Mouse (Mus musculus): ENCODE measurements at regions not wholly inside any gene's neighbourhood (a gene's known extent, or its start where the extent isn't known, plus 50 kb on each side); places are given as distances from the start of the nearest gene placed in this dataset.

GRCm38 (mm10) chr12:13707747-13708146 is 438.8 kb downstream of the Nbas start:
- 80% methylated on average over 5 of the region's 5 CpGs for WGBS
- Histone ChIP-seq H3K4me1 (replicated peaks; ENCODE audit: insufficient read depth, low read length) (no peaks in the 10 kb centered on the region), H3K27me3 (ENCODE audit: insufficient read depth, low read length) (no peaks in the 10 kb centered on the region), H3K9me3 (replicated peaks; ENCODE audit: low read length) (no peaks in the 10 kb centered on the region), H3K4me3 (replicated peaks; ENCODE audit: low read depth, low read length) (no peak overlapping the region), H3K9ac (ENCODE audit: low read depth, low read length) (no peak overlapping the region), H3K4me2 (ENCODE audit: low read length) (no peak overlapping the region), H3K27ac (no peak overlapping the region), H3K36me3 (ENCODE audit: insufficient read depth, low read length) (no peaks in the 10 kb centered on the region)
- peak; percentile 4 for DNase-seq (ENCODE audit: low spot score)
- TF ChIP-seq CTCF (IDR thresholded peaks at IDR 0.05; ENCODE audit: low read depth): peak; percentile 51; the same call in 1 of the 2 replicates
- no peak for ATAC-seq (replicated peaks; ENCODE audit: low FRiP score, low read depth)

- DNase-seq (ENCODE audit: low spot score) (peak; percentile 21), ATAC-seq (replicated peaks; ENCODE audit: low FRiP score, low read depth) (no peak)
- Histone ChIP-seq H3K9me3 (replicated peaks; ENCODE audit: low read length) (no peaks in the 10 kb centered on the region), H3K27ac (no peak overlapping the region), H3K4me1 (replicated peaks; ENCODE audit: insufficient read depth, low read length) (no peaks in the 10 kb centered on the region), H3K4me2 (ENCODE audit: low read length) (no peak overlapping the region), H3K27me3 (ENCODE audit: insufficient read depth, low read length) (no peaks in the 10 kb centered on the region), H3K36me3 (ENCODE audit: insufficient read depth, low read length) (no peaks in the 10 kb centered on the region), H3K4me3 (replicated peaks; ENCODE audit: low read depth, low read length) (no peak overlapping the region), H3K9ac (ENCODE audit: low read depth, low read length) (no peak overlapping the region)
- WGBS: 24% methylated on average over 4 of the region's 4 CpGs
- no peak for TF ChIP-seq CTCF (IDR thresholded peaks at IDR 0.05; ENCODE audit: low read depth)
These were observed 437.6 kb downstream of the Nbas start for GRCm38 (mm10) chr12:13706510-13706909.

GRCm38 (mm10) chr12:13703604-13704003 is 434.7 kb downstream of the Nbas start:
- 90% methylated on average over 3 of the region's 3 CpGs for WGBS
- no peak overlapping the region for H3K9ac ChIP-seq (ENCODE audit: low read depth, low read length)
- no peak for TF ChIP-seq CTCF (IDR thresholded peaks at IDR 0.05; ENCODE audit: low read depth)

GRCm38 (mm10) chr12:13699858-13700257 is 430.9 kb downstream of the Nbas start:
- Histone ChIP-seq H3K27ac (no peak overlapping the region), H3K9ac (ENCODE audit: low read depth, low read length) (no peak overlapping the region)
- no peak for ATAC-seq (replicated peaks; ENCODE audit: low FRiP score, low read depth)

More at GRCm38 (mm10) chr12:13703604-13704003, 434.7 kb downstream of the Nbas start:
- H3K27ac ChIP-seq: no peak overlapping the region
- H3K9me3 ChIP-seq (replicated peaks; ENCODE audit: low read length): no peaks in the 10 kb centered on the region
- no peaks in the 10 kb centered on the region for H3K36me3 ChIP-seq (ENCODE audit: insufficient read depth, low read length)
- DNase-seq (ENCODE audit: low spot score) (no peak), ATAC-seq (replicated peaks; ENCODE audit: low FRiP score, low read depth) (no peak)
- H3K4me1 ChIP-seq (replicated peaks; ENCODE audit: insufficient read depth, low read length): no peaks in the 10 kb centered on the region
- H3K4me3 ChIP-seq (replicated peaks; ENCODE audit: low read depth, low read length): no peak overlapping the region
- H3K4me2 ChIP-seq (ENCODE audit: low read length): no peak overlapping the region
- no peaks in the 10 kb centered on the region for H3K27me3 ChIP-seq (ENCODE audit: insufficient read depth, low read length)

GRCm38 (mm10) chr12:13698834-13699233 is 429.9 kb downstream of the Nbas start:
- H3K36me3 ChIP-seq (ENCODE audit: insufficient read depth, low read length): no peaks in the 10 kb centered on the region
- no peak overlapping the region for H3K4me2 ChIP-seq (ENCODE audit: low read length)
- DNase-seq (ENCODE audit: low spot score) (peak; percentile 15), ATAC-seq (replicated peaks; ENCODE audit: low FRiP score, low read depth) (no peak)
- TF ChIP-seq CTCF (IDR thresholded peaks at IDR 0.05; ENCODE audit: low read depth): no peak
- no peaks in the 10 kb centered on the region for H3K27me3 ChIP-seq (ENCODE audit: insufficient read depth, low read length)
- WGBS: 50% methylated on average over 4 of the region's 4 CpGs
- H3K9ac ChIP-seq (ENCODE audit: low read depth, low read length): no peak overlapping the region
- no peaks in the 10 kb centered on the region for H3K4me1 ChIP-seq (replicated peaks; ENCODE audit: insufficient read depth, low read length)
- no peak overlapping the region for H3K4me3 ChIP-seq (replicated peaks; ENCODE audit: low read depth, low read length)
- no peak overlapping the region for H3K27ac ChIP-seq
- no peaks in the 10 kb centered on the region for H3K9me3 ChIP-seq (replicated peaks; ENCODE audit: low read length)

More at GRCm38 (mm10) chr12:13699858-13700257, 430.9 kb downstream of the Nbas start:
- H3K36me3 ChIP-seq (ENCODE audit: insufficient read depth, low read length): no peaks in the 10 kb centered on the region
- no peak overlapping the region for H3K4me2 ChIP-seq (ENCODE audit: low read length)
- peak; percentile 17 for DNase-seq (ENCODE audit: low spot score)
- H3K4me1 ChIP-seq (replicated peaks; ENCODE audit: insufficient read depth, low read length): no peaks in the 10 kb centered on the region
- WGBS: 63% methylated on average over 2 of the region's 2 CpGs
- H3K4me3 ChIP-seq (replicated peaks; ENCODE audit: low read depth, low read length): no peak overlapping the region
- no peak for TF ChIP-seq CTCF (IDR thresholded peaks at IDR 0.05; ENCODE audit: low read depth)
- no peaks in the 10 kb centered on the region for H3K9me3 ChIP-seq (replicated peaks; ENCODE audit: low read length)
- no peaks in the 10 kb centered on the region for H3K27me3 ChIP-seq (ENCODE audit: insufficient read depth, low read length)

- Histone ChIP-seq H3K9me3 (replicated peaks; ENCODE audit: low read length) (no peaks in the 10 kb centered on the region), H3K27me3 (ENCODE audit: insufficient read depth, low read length) (no peaks in the 10 kb centered on the region), H3K4me2 (ENCODE audit: low read length) (no peak overlapping the region), H3K4me1 (replicated peaks; ENCODE audit: insufficient read depth, low read length) (no peaks in the 10 kb centered on the region), H3K27ac (no peak overlapping the region), H3K9ac (ENCODE audit: low read depth, low read length) (no peak overlapping the region), H3K4me3 (replicated peaks; ENCODE audit: low read depth, low read length) (no peak overlapping the region), H3K36me3 (ENCODE audit: insufficient read depth, low read length) (no peaks in the 10 kb centered on the region)
- WGBS: 78% methylated on average over 2 of the region's 2 CpGs
- DNase-seq (ENCODE audit: low spot score): no peak
- ATAC-seq (replicated peaks; ENCODE audit: low FRiP score, low read depth): no peak
- no peak for TF ChIP-seq CTCF (IDR thresholded peaks at IDR 0.05; ENCODE audit: low read depth)
These were observed 422.6 kb downstream of the Nbas start for GRCm38 (mm10) chr12:13691394-13692165.

Measured in kidney, postnatal 0 days (tissue).